Mouse (Mus musculus) ovary, postnatal 14 days (tissue): ENCODE data around the gene Trim41.
"Not testable (repeated sequence)": the region's sequence is repeated elsewhere in the genome, so short reads cannot be mapped to it uniquely, and the experiment has no call there.

Source experiments
- DNase-seq: peaks from one replicate; pipeline ENCODE4 v3.0.0; 2022; ENCODE audit warnings: low spot score

Trim41 gene

GRCm38 (mm10) chr11:48813782-48814181, 3.4 kb downstream of the Trim41 start:
- no peak for DNase-seq

GRCm38 (mm10) chr11:48810142-48810541, 7.0 kb downstream of the Trim41 start:
- no peak for DNase-seq

GRCm38 (mm10) chr11:48809434-48809830, 7.7 kb downstream of the Trim41 start:
- no peak for DNase-seq

- no peak for DNase-seq
These were observed 8.3 kb downstream of the Trim41 start for GRCm38 (mm10) chr11:48808737-48809433.

GRCm38 (mm10) chr11:48808304-48808646, 8.9 kb downstream of the Trim41 start:
- no peak for DNase-seq

GRCm38 (mm10) chr11:48807563-48808303, 9.4 kb downstream of the Trim41 start:
- no peak for DNase-seq

GRCm38 (mm10) chr11:48806856-48807562, 10.1 kb downstream of the Trim41 start:
- no peak for DNase-seq

GRCm38 (mm10) chr11:48804922-48805321, 12.2 kb downstream of the Trim41 start:
- no peak for DNase-seq

- no peak for DNase-seq
These were observed 13.2 kb downstream of the Trim41 start for GRCm38 (mm10) chr11:48803988-48804387.

GRCm38 (mm10) chr11:48801831-48802772, 15.1 kb downstream of the Trim41 start:
- no peak for DNase-seq

GRCm38 (mm10) chr11:48799921-48800701, 17.0 kb downstream of the Trim41 start, which contains the start of gene Rack1:
Gene Rack1, plus strand, starts transcription at chr11:48800332.
- peak; percentile 84 for DNase-seq

GRCm38 (mm10) chr11:48798984-48799920, 17.9 kb downstream of the Trim41 start:
- no peak for DNase-seq

GRCm38 (mm10) chr11:48798308-48798707, 18.8 kb downstream of the Trim41 start:
- DNase-seq, result no peak

- DNase-seq, result no peak
These were observed 19.9 kb downstream of the Trim41 start for GRCm38 (mm10) chr11:48797287-48797686.

GRCm38 (mm10) chr11:48796290-48796689, 20.9 kb downstream of the Trim41 start:
- DNase-seq, result no peak

GRCm38 (mm10) chr11:48795221-48795620, 21.9 kb downstream of the Trim41 start:
- no peak for DNase-seq

- DNase-seq, result no peak
These were observed 24.0 kb downstream of the Trim41 start for GRCm38 (mm10) chr11:48793184-48793583.

- not testable (repeated sequence) for DNase-seq
These were observed 25.3 kb downstream of the Trim41 start for GRCm38 (mm10) chr11:48791894-48792293.

GRCm38 (mm10) chr11:48790946-48791345, 26.2 kb downstream of the Trim41 start:
- no peak for DNase-seq
